Mouse (Mus musculus) spleen, adult 2 months (tissue): Measurements from ENCODE around the gene Pop7.

Experiments used
- CTCF ChIP-seq: fragments of 200-500 bp; IDR thresholded peaks from 2 replicates; pipeline ENCODE4 v1.5.1; 2011; ENCODE audit warnings: mild to moderate bottlenecking, inconsistent platforms; ENCODE audit not compliant: insufficient read depth, insufficient read length, insufficient replicate concordance; ENCODE audit errors: extremely low read depth
- POLR2A ChIP-seq: fragments of 200-500 bp; IDR thresholded peaks from 2 replicates; pipeline ENCODE4 v1.6.1; 2011; ENCODE audit warnings: low read depth, low read length, inconsistent platforms

- no peak for TF ChIP-seq CTCF
- TF ChIP-seq POLR2A, result no peak
These were observed 21.3 kb upstream of the Pop7 start for GRCm38 (mm10) chr5:137523396-137524250.
